Comparison of ENCODE assay signal across 1 mouse cellular context in the genomic region with DNA sequence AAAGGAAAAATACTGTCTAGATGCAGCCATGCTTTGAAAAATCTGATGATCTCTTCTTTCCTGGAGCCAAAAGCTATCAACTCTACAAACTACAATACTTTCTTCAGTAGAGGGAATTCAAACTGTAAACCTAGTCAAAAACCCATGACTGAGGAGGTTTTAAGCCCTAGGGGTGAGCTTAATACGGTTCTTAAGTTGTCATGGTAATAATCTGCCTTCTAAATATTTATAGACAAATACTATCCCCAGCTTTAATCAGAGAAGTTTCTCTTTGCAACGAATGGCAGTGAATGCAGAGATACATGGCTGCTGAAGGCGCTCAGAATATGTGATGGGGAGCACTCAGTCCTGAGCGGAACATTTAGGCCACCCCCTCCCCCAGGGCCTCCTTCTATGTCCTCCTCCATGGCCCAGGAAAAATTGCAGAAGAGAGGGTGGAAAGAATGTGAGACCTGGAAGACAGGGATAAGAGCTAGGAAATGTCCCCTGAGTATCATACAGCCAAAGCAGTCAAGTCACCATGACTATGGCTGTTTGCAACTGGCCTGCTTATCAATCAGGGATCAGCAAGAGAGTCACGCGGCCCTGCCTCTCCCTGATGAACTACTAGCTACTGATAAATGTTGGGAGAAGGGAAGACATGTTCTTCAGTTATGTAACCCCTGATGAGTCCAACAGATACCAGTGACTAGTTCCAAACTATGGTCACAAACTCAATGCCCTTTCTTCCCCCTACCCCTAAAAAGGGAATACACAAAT.
TF ChIP-seq lines count a peak whose summit lies in the region.

No protein-coding gene starts in this region.

TF ChIP-seq in MEL, 35 proteins besides CTCF, POLR2A, EP300 and RAD21 (continued from another document):
- TF ChIP-seq GATA1 (IDR thresholded peaks at IDR 0.05; ENCODE audit: low read depth, low read length): no peak
